Mouse (Mus musculus) CH12.LX (cell line): ENCODE measurements around the gene Ccdc40. TPM values are rescaled to one million over a fixed set of nuclear protein-coding genes. Genes with fewer than 3 reads are reported as not detected.

Source experiments
- DNase-seq: peaks from one replicate; pipeline ENCODE4 v3.0.0-alpha.2; 2013; ENCODE audit errors: extremely low read depth
- H3K27ac ChIP-seq: 2 replicates; pipeline ENCODE4 v1.5.1; 2012; ENCODE audit warnings: low read depth, mild to moderate bottlenecking, control low read depth, moderate library complexity; ENCODE audit not compliant: insufficient read depth
- H3K27me3 ChIP-seq: replicated peaks from 2 replicates; pipeline ENCODE3; 2012; ENCODE audit warnings: inconsistent platforms
- H3K36me3 ChIP-seq, 2 experiments: replicated peaks in 1 of 2; 2 replicates each; pipeline versions ENCODE3 to v1.6.1; 2012; ENCODE audit warnings: inconsistent platforms in 1 of 2, low read length in 1 of 2, mild to moderate bottlenecking in 1 of 2, mixed read lengths in 1 of 2, moderate library complexity in 1 of 2; ENCODE audit not compliant: control insufficient read depth in 1 of 2, insufficient read depth in 1 of 2
- H3K4me1 ChIP-seq, 2 experiments: 2 replicates each; pipeline ENCODE4 v1.6.1; 2012; ENCODE audit warnings: inconsistent platforms in 1 of 2, moderate library complexity in 1 of 2; ENCODE audit not compliant: insufficient read depth in 2 of 2, control insufficient read depth in 1 of 2
- H3K4me2 ChIP-seq: 2 replicates; pipeline ENCODE4 v1.6.1; 2012; ENCODE audit warnings: low read depth, mild to moderate bottlenecking, control low read depth; ENCODE audit not compliant: poor library complexity, insufficient read depth, severe bottlenecking
- H3K4me3 ChIP-seq, 3 experiments: fragments of 150-350 bp in 1 of 3; sonication (generic) in 1 of 3; replicated peaks in 1 of 3; 2 replicates each; pipeline versions ENCODE3 to v1.5.1; 2011 to 2012; ENCODE audit warnings: low read depth in 2 of 3, low read length in 2 of 3, mild to moderate bottlenecking in 2 of 3, moderate library complexity in 2 of 3, control low read depth in 1 of 3, improper control_type of control experiment in 1 of 3, inconsistent platforms in 1 of 3, mixed read lengths in 1 of 3; ENCODE audit not compliant: poor library complexity in 1 of 3
- H3K79me2 ChIP-seq: replicated peaks from 2 replicates; pipeline ENCODE4 v1.6.1; 2012; ENCODE audit warnings: mild to moderate bottlenecking, moderate library complexity; ENCODE audit not compliant: control insufficient read depth, poor library complexity, insufficient read depth, severe bottlenecking; ENCODE audit errors: extremely low read depth
- H3K9ac ChIP-seq: 2 replicates; pipeline ENCODE4 v1.6.1; 2012; ENCODE audit warnings: low read depth, mild to moderate bottlenecking, control low read depth, moderate library complexity; ENCODE audit not compliant: insufficient read depth
- H3K9me3 ChIP-seq: replicated peaks from 2 replicates; pipeline ENCODE3; 2012; ENCODE audit warnings: low read length, inconsistent platforms, mixed read lengths
- CHD1 ChIP-seq: IDR thresholded peaks from 2 replicates; pipeline ENCODE4 v1.6.1; 2012; ENCODE audit warnings: low read depth, low read length, improper control_type of control experiment, inconsistent platforms
- CHD2 ChIP-seq: IDR thresholded peaks from 2 replicates; pipeline ENCODE4 v1.6.1; 2011; ENCODE audit warnings: low read length, improper control_type of control experiment
- CTCF ChIP-seq, 2 experiments: IDR thresholded peaks in 1 of 2; conservative IDR thresholded peaks in 1 of 2; 2 replicates each; pipeline ENCODE4 v1.5.1; 2011 to 2012; ENCODE audit warnings: low read depth in 2 of 2, low read length in 2 of 2, improper control_type of control experiment in 1 of 2, inconsistent platforms in 1 of 2, mild to moderate bottlenecking in 1 of 2, moderate library complexity in 1 of 2
- ELF1 ChIP-seq: IDR thresholded peaks from 2 replicates; pipeline ENCODE4 v1.6.1; 2014; ENCODE audit warnings: low read depth, mild to moderate bottlenecking, inconsistent platforms, low read length, improper control_type of control experiment
- GABPA ChIP-seq: IDR thresholded peaks from 2 replicates; pipeline ENCODE4 v1.6.1; 2012; ENCODE audit warnings: low read depth, low read length, improper control_type of control experiment, inconsistent platforms; ENCODE audit not compliant: insufficient replicate concordance
- MEF2A ChIP-seq: IDR thresholded peaks from 2 replicates; pipeline ENCODE4 v1.6.1; 2014; ENCODE audit warnings: low read depth, mild to moderate bottlenecking, inconsistent platforms, low read length, improper control_type of control experiment, borderline replicate concordance
- MYC ChIP-seq: IDR thresholded peaks from 2 replicates; pipeline ENCODE4 v1.6.1; 2011; ENCODE audit warnings: low read depth, mild to moderate bottlenecking, improper control_type of control experiment, low read length
- SIN3A ChIP-seq: IDR thresholded peaks from 2 replicates; pipeline ENCODE4 v1.6.1; 2012; ENCODE audit warnings: low read length, improper control_type of control experiment, inconsistent platforms
- TBP ChIP-seq: conservative IDR thresholded peaks from 2 replicates; pipeline ENCODE4 v1.6.1; 2011; ENCODE audit warnings: low read depth, low read length, improper control_type of control experiment
- UBTF ChIP-seq: IDR thresholded peaks from 2 replicates; pipeline ENCODE4 v1.6.1; 2012; ENCODE audit warnings: low read depth, mild to moderate bottlenecking, inconsistent platforms, low read length, improper control_type of control experiment, moderate library complexity
- ZNF384 ChIP-seq: IDR thresholded peaks from 2 replicates; pipeline ENCODE4 v1.6.1; 2012; ENCODE audit warnings: low read depth, low read length, improper control_type of control experiment, inconsistent platforms
- dilution Hi-C: fragments of 300-500 bp; cut with MboI; formaldehyde crosslinking; loops from 2 replicates; pipeline ENCODE4 v1.14.3; 2020; ENCODE audit warnings: low sequenced_read_pairs; ENCODE audit not compliant: extremely low pct_unique_long_range_greater_than_20kb, extremely low pct_ligation_motif_present
- in situ Hi-C: fragments of 300-500 bp; cut with MboI; formaldehyde crosslinking; loops from 3 replicates; pipeline ENCODE4 v1.14.3; 2019; ENCODE audit warnings: low sequenced_read_pairs, low pct_ligation_motif_present, low pct_unique_long_range_greater_than_20kb, mixed read lengths
- polyA plus RNA-seq: library from polyadenylated mRNA; unstranded; fragments of >175 nt; gene quantifications from 2 replicates; pipeline ENCODE4 v1.2.1, GENCODE M21; 2012; ENCODE audit warnings: low read depth; ENCODE audit not compliant: insufficient read length
- total RNA-seq, 2 experiments: library from RNA; depleted of rRNA; stranded (reverse); fragments of 300-350 nt in 1 of 2; fragments of >200 nt in 1 of 2; gene quantifications; 2 replicates each; pipeline ENCODE4 v1.2.3; 2012 to 2014

Gene Ccdc40
- total and polyA plus RNA-seq, 3 experiments, result 0.97 to 1.4 (median 1.3) TPM

- dilution Hi-C loops, result no loop called here
- in situ Hi-C loops, result no loop called here
- no peak for DNase-seq
- H3K4me3 ChIP-seq, result no peak within 1 kb of the TSS
- TF ChIP-seq ELF1, result no peak
- no peak for TF ChIP-seq CHD1
- TF ChIP-seq GABPA, result no peak
- no peak for TF ChIP-seq TBP
- TF ChIP-seq, all 38 proteins: peak for 0
- H3K9me3 ChIP-seq, result peaks cover 2% of the 10 kb centered on the region
- H3K9ac ChIP-seq, result no peak within 1 kb of the TSS
- peaks cover 84% of the 10 kb centered on the region for H3K27me3 ChIP-seq
- peaks cover 0 to 14% of the 10 kb centered on the region in 2 experiments; a peak in 2 of 4 replicates for H3K4me1 ChIP-seq
- H3K27ac ChIP-seq, result no peak within 1 kb of the TSS
- H3K79me2 ChIP-seq, result no peaks in the 10 kb centered on the region
- H3K36me3 ChIP-seq, result no peaks in the 10 kb centered on the region
- H3K4me2 ChIP-seq, result no peak within 1 kb of the TSS
Observed at GRCm38 (mm10) chr11:119307658-119307867, 79.2 kb downstream of the Ccdc40 start, which contains the start of gene Card14. Gene Card14, plus strand, starts transcription at chr11:119307768.

DNA sequence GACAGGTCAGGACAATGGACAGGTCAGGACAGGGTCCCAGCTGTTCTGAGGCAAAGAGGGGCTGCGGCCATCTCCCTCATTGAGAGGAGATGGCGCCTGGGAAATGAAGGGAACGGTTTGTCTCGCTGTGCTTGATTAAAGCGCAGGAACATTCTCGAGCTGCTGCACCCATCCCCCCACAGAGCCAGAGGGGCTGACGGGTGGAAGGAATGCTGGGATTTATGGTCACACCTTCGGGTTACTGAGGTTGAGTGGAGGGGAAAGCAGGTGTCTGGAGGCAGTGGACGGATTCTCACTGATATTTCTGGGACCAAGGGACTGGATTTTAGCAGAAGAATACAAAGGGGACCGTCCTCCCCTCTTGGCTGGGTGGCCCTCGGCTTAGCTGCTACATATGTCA is 79.5 kb downstream of the Ccdc40 start:
- no peak overlapping the region for H3K4me2 ChIP-seq
- H3K9me3 ChIP-seq, result peaks cover 2% of the 10 kb centered on the region
- H3K4me1 ChIP-seq, result peaks cover 0 to 14% of the 10 kb centered on the region in 2 experiments; a peak in 2 of 4 replicates
- no peak for TF ChIP-seq MEF2A
- no peak for TF ChIP-seq UBTF
- no peak for TF ChIP-seq ZNF384
- TF ChIP-seq, all 38 proteins: peak for 0
- no peaks in the 10 kb centered on the region for H3K36me3 ChIP-seq
- DNase-seq, result no peak
- H3K27ac ChIP-seq, result no peak overlapping the region
- H3K9ac ChIP-seq, result no peak overlapping the region
- dilution Hi-C loops, result no loop called here
- no peaks in the 10 kb centered on the region for H3K79me2 ChIP-seq
- in situ Hi-C loops, result no loop called here
- H3K27me3 ChIP-seq, result peaks cover 83% of the 10 kb centered on the region
- no peak overlapping the region for H3K4me3 ChIP-seq

GRCm38 (mm10) chr11:119310621-119311020 is 82.2 kb downstream of the Ccdc40 start:
- Histone ChIP-seq H3K27ac (no peak overlapping the region), H3K4me3 (no peak overlapping the region), H3K4me1 (peaks cover 0 to 16% of the 10 kb centered on the region in 2 experiments; a peak in 2 of 4 replicates), H3K9ac (no peak overlapping the region), H3K27me3 (peaks cover 83% of the 10 kb centered on the region), H3K9me3 (peaks cover 2% of the 10 kb centered on the region), H3K4me2 (peak overlapping the region; percentile 11), H3K79me2 (no peaks in the 10 kb centered on the region), H3K36me3 (no peaks in the 10 kb centered on the region)
- TF ChIP-seq CTCF (conservative IDR thresholded peaks at IDR 0.05 in 1 of 2, IDR thresholded peaks at IDR 0.05 in 1 of 2; ENCODE audit: low read depth in 2 of 2, low read length in 2 of 2), result no peak
- no peak for TF ChIP-seq CHD2
- TF ChIP-seq SIN3A, result no peak
- TF ChIP-seq MYC, result no peak
- dilution Hi-C loops (no loop called here), in situ Hi-C loops (no loop called here)
- no peak for DNase-seq
